Mouse (Mus musculus) MEL (cell line): ENCODE results near the gene Zfp536. TPM values are rescaled to one million over a fixed set of nuclear protein-coding genes. Genes with fewer than 3 reads are reported as not detected.

Experiments used
- DNase-seq: peaks from one replicate; pipeline ENCODE4 v3.0.0; 2011; ENCODE audit warnings: low read depth, low spot score
- H3K27ac ChIP-seq: 2 replicates; pipeline ENCODE4 v1.5.1; 2012; ENCODE audit warnings: low read depth, mild to moderate bottlenecking, control low read depth, low read length, moderate library complexity; ENCODE audit not compliant: control insufficient read depth
- H3K27me3 ChIP-seq, 2 experiments: fragments of 150-350 bp in 1 of 2; sonication (generic) in 1 of 2; 2 replicates each; pipeline ENCODE4 v1.6.1; 2012; ENCODE audit warnings: low read length in 2 of 2, mild to moderate bottlenecking in 2 of 2, improper control_type of control experiment in 1 of 2, moderate library complexity in 1 of 2; ENCODE audit not compliant: insufficient read depth in 2 of 2, control insufficient read depth in 1 of 2
- H3K36me3 ChIP-seq, 2 experiments: 2 replicates each; pipeline ENCODE4 v1.6.1; 2012 to 2014; ENCODE audit warnings: low read length in 2 of 2, improper control_type of control experiment in 1 of 2, inconsistent platforms in 1 of 2, mild to moderate bottlenecking in 1 of 2; ENCODE audit not compliant: insufficient read depth in 2 of 2, control insufficient read depth in 1 of 2
- H3K4me1 ChIP-seq, 2 experiments: fragments of 150-350 bp in 1 of 2; sonication (generic) in 1 of 2; 2 replicates each; pipeline ENCODE4 v1.6.1; 2012; ENCODE audit warnings: low read length in 2 of 2, improper control_type of control experiment in 1 of 2, mild to moderate bottlenecking in 1 of 2; ENCODE audit not compliant: insufficient read depth in 2 of 2, control insufficient read depth in 1 of 2
- H3K4me3 ChIP-seq, 2 experiments: fragments of 150-350 bp in 1 of 2; sonication (generic) in 1 of 2; 2 replicates each; pipeline ENCODE4 v1.5.1; 2012; ENCODE audit warnings: low read depth in 2 of 2, low read length in 2 of 2, mild to moderate bottlenecking in 2 of 2, moderate library complexity in 2 of 2, control low read depth in 1 of 2, improper control_type of control experiment in 1 of 2; ENCODE audit not compliant: control insufficient read depth in 1 of 2, insufficient read depth in 1 of 2
- H3K79me2 ChIP-seq: 2 replicates; pipeline ENCODE4 v1.6.1; 2012; ENCODE audit warnings: mild to moderate bottlenecking, low read length, moderate library complexity; ENCODE audit not compliant: control insufficient read depth, poor library complexity, insufficient read depth
- H3K9ac ChIP-seq: 2 replicates; pipeline ENCODE4 v1.6.1; 2012; ENCODE audit warnings: low read depth, mild to moderate bottlenecking, control low read depth, low read length, moderate library complexity; ENCODE audit not compliant: control insufficient read depth, poor library complexity, severe bottlenecking
- H3K9me3 ChIP-seq: fragments of 150-350 bp; sonication (generic); replicated peaks from 2 replicates; pipeline ENCODE4 v1.6.1; 2012; ENCODE audit warnings: mild to moderate bottlenecking, low read length, improper control_type of control experiment, moderate library complexity; ENCODE audit not compliant: insufficient read depth
- BHLHE40 ChIP-seq: IDR thresholded peaks from 2 replicates; pipeline ENCODE4 v1.6.1; 2012; ENCODE audit warnings: low read depth, mild to moderate bottlenecking, inconsistent platforms, low read length, improper control_type of control experiment, borderline replicate concordance
- CTCF ChIP-seq, 3 experiments: IDR thresholded peaks in 2 of 3; conservative IDR thresholded peaks in 1 of 3; 2 replicates each; pipeline ENCODE4 v1.5.1; 2011 to 2012; ENCODE audit warnings: low read length in 3 of 3, low read depth in 2 of 3, mild to moderate bottlenecking in 2 of 3, improper control_type of control experiment in 1 of 3, inconsistent platforms in 1 of 3, mixed read lengths in 1 of 3, moderate library complexity in 1 of 3; ENCODE audit not compliant: control insufficient read depth in 1 of 3, insufficient read depth in 1 of 3, poor library complexity in 1 of 3, severe bottlenecking in 1 of 3
- E2F4 ChIP-seq: IDR thresholded peaks from 2 replicates; pipeline ENCODE4 v1.6.1; 2011; ENCODE audit warnings: low read depth, low read length, improper control_type of control experiment, borderline replicate concordance
- EP300 ChIP-seq, 2 experiments: IDR thresholded peaks; 2 replicates each; pipeline ENCODE4 v1.6.1; 2011; ENCODE audit warnings: improper control_type of control experiment in 2 of 2, low read length in 2 of 2, low read depth in 1 of 2, mild to moderate bottlenecking in 1 of 2
- ETS1 ChIP-seq: IDR thresholded peaks from 2 replicates; pipeline ENCODE4 v1.6.1; 2012; ENCODE audit warnings: low read depth, mild to moderate bottlenecking, inconsistent platforms, low read length, improper control_type of control experiment, moderate library complexity
- GABPA ChIP-seq: IDR thresholded peaks from 2 replicates; pipeline ENCODE4 v1.6.1; 2012; ENCODE audit warnings: low read depth, mild to moderate bottlenecking, inconsistent platforms, low read length, improper control_type of control experiment, moderate library complexity
- GATA1 ChIP-seq: IDR thresholded peaks from 2 replicates; pipeline ENCODE4 v1.6.1; 2011; ENCODE audit warnings: low read depth, low read length, improper control_type of control experiment
- HCFC1 ChIP-seq: IDR thresholded peaks from 2 replicates; pipeline ENCODE4 v1.6.1; 2012; ENCODE audit warnings: low read depth, mild to moderate bottlenecking, inconsistent platforms, low read length, improper control_type of control experiment, moderate library complexity
- JUND ChIP-seq: IDR thresholded peaks from 2 replicates; pipeline ENCODE4 v1.6.1; 2011; ENCODE audit warnings: low read depth, mild to moderate bottlenecking, improper control_type of control experiment, low read length
- KAT2A ChIP-seq: conservative IDR thresholded peaks from 2 replicates; pipeline ENCODE4 v1.6.1; 2012; ENCODE audit warnings: low read depth, low read length, improper control_type of control experiment, inconsistent platforms
- MAX ChIP-seq: IDR thresholded peaks from 2 replicates; pipeline ENCODE4 v1.6.1; 2011; ENCODE audit warnings: low read length, improper control_type of control experiment
- MEF2A ChIP-seq: IDR thresholded peaks from 2 replicates; pipeline ENCODE4 v1.6.1; 2014; ENCODE audit warnings: low read depth, mild to moderate bottlenecking, inconsistent platforms, low read length, improper control_type of control experiment; ENCODE audit not compliant: poor library complexity, insufficient replicate concordance, severe bottlenecking; ENCODE audit errors: extremely low read depth
- NELFE ChIP-seq: IDR thresholded peaks from 2 replicates; pipeline ENCODE4 v1.6.1; 2011; ENCODE audit warnings: low read depth, low read length, improper control_type of control experiment
- POLR2AphosphoS2 ChIP-seq: IDR thresholded peaks from 2 replicates; pipeline ENCODE4 v1.6.1; 2011; ENCODE audit warnings: low read length, improper control_type of control experiment
- POLR2AphosphoS5 ChIP-seq: IDR thresholded peaks from 2 replicates; pipeline ENCODE4 v1.6.1; 2012; ENCODE audit warnings: low read depth, borderline replicate concordance, mild to moderate bottlenecking, inconsistent platforms, low read length, moderate library complexity, mixed read lengths
- RCOR1 ChIP-seq: IDR thresholded peaks from 2 replicates; pipeline ENCODE4 v1.6.1; 2012; ENCODE audit warnings: low read depth, mild to moderate bottlenecking, inconsistent platforms, low read length, improper control_type of control experiment
- SMC3 ChIP-seq: IDR thresholded peaks from 2 replicates; pipeline ENCODE4 v1.6.1; 2011; ENCODE audit warnings: low read depth, low read length, improper control_type of control experiment
- TBP ChIP-seq: IDR thresholded peaks from 2 replicates; pipeline ENCODE4 v1.8.0; 2011; ENCODE audit warnings: low read depth, low read length, improper control_type of control experiment
- TCF12 ChIP-seq: IDR thresholded peaks from 2 replicates; pipeline ENCODE4 v1.6.1; 2014; ENCODE audit warnings: low read depth, mild to moderate bottlenecking, inconsistent platforms, low read length, improper control_type of control experiment, moderate library complexity
- ZNF384 ChIP-seq: IDR thresholded peaks from 2 replicates; pipeline ENCODE4 v1.6.1; 2012; ENCODE audit warnings: low read depth, mild to moderate bottlenecking, inconsistent platforms, low read length, improper control_type of control experiment
- polyA plus RNA-seq, 2 experiments: library from polyadenylated mRNA; stranded (reverse) in 1 of 2; unstranded in 1 of 2; fragments of >175 nt in 1 of 2; fragments of >200 nt in 1 of 2; gene quantifications; 2 replicates each; pipeline versions ENCODE4 v1.2.1 to v1.2.4; 2012; ENCODE audit warnings: low replicate concordance in 2 of 2, low read depth in 1 of 2; ENCODE audit not compliant: insufficient read length in 2 of 2, insufficient read depth in 1 of 2, missing spikeins in 1 of 2
- total RNA-seq: library from RNA; depleted of rRNA; stranded (reverse); fragments of 300-350 nt; gene quantifications from 2 replicates; pipeline ENCODE4 v1.2.3, GENCODE M21; 2012

The Zfp536 gene
- total and polyA plus RNA-seq, 3 experiments = not detected

DNA sequence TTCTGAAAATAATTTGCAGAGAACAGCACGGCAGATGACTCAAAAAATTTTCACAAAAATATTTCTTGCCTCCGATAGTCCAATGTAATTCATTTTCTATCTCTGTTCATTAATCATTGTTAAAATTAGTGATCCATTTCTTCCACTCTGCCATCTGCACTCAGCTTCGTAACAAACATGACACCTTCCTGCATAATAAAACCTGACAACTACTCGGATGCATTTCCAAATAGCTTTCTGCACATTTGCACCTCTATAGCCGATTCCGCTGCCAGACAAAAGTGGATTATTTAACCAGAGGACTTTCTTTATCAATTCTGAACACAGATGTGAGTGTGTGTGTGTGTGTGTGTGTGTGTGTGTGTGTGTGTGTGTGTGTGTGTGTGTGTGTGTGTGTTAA is 38.9 kb downstream of the Zfp536 start:
- TF ChIP-seq EP300 (IDR thresholded peaks at IDR 0.05; ENCODE audit: low read depth in 1 of 2, low read length in 2 of 2) = no peak
- no peak for TF ChIP-seq GATA1
- TF ChIP-seq CTCF (IDR thresholded peaks at IDR 0.05 in 2 of 3, conservative IDR thresholded peaks at IDR 0.05 in 1 of 3; ENCODE audit: control insufficient read depth in 1 of 3, insufficient read depth in 1 of 3, low read depth in 2 of 3, low read length in 3 of 3, poor library complexity in 1 of 3, severe bottlenecking in 1 of 3) = no peak
- no peak for TF ChIP-seq POLR2AphosphoS2
- TF ChIP-seq SMC3 = no peak
- no peak for TF ChIP-seq E2F4
- TF ChIP-seq TBP = no peak
- no peak for TF ChIP-seq MEF2A
- TF ChIP-seq, all 39 proteins: peak for 0
- Histone ChIP-seq H3K4me3 (no peak overlapping the region), H3K9me3 (no peaks in the 10 kb centered on the region), H3K27ac (no peak overlapping the region), H3K4me1 (no peaks in the 10 kb centered on the region), H3K9ac (no peak overlapping the region), H3K27me3 (no peaks in the 10 kb centered on the region), H3K36me3 (no peaks in the 10 kb centered on the region), H3K79me2 (no peaks in the 10 kb centered on the region)
- DNase-seq = no peak

- Histone ChIP-seq H3K36me3 (no peaks in the 10 kb centered on the region), H3K4me1 (no peaks in the 10 kb centered on the region), H3K4me3 (no peak overlapping the region), H3K27ac (no peak overlapping the region), H3K79me2 (no peaks in the 10 kb centered on the region), H3K9ac (no peak overlapping the region), H3K9me3 (no peaks in the 10 kb centered on the region), H3K27me3 (no peaks in the 10 kb centered on the region)
- no peak for DNase-seq
- no peak for TF ChIP-seq NELFE
- TF ChIP-seq MEF2A = no peak
- no peak for TF ChIP-seq ETS1
- TF ChIP-seq KAT2A = no peak
- TF ChIP-seq GABPA = no peak
- TF ChIP-seq EP300 (IDR thresholded peaks at IDR 0.05; ENCODE audit: low read depth in 1 of 2, low read length in 2 of 2) = no peak
- TF ChIP-seq GATA1 = no peak
- TF ChIP-seq E2F4 = no peak
- no peak for TF ChIP-seq ZNF384
- no peak for TF ChIP-seq RCOR1
These were observed 39.4 kb downstream of the Zfp536 start for GRCm38 (mm10) chr7:37733996-37734395.

- no peaks in the 10 kb centered on the region for H3K27me3 ChIP-seq
- H3K9ac ChIP-seq = no peak overlapping the region
- H3K4me3 ChIP-seq = no peak overlapping the region
- no peak overlapping the region for H3K27ac ChIP-seq
- H3K9me3 ChIP-seq = no peaks in the 10 kb centered on the region
- no peaks in the 10 kb centered on the region for H3K79me2 ChIP-seq
- no peaks in the 10 kb centered on the region for H3K36me3 ChIP-seq
- no peak for DNase-seq
- H3K4me1 ChIP-seq = no peaks in the 10 kb centered on the region
- no peak for TF ChIP-seq GATA1
- no peak for TF ChIP-seq JUND
- no peak for TF ChIP-seq E2F4
- TF ChIP-seq CTCF (IDR thresholded peaks at IDR 0.05 in 2 of 3, conservative IDR thresholded peaks at IDR 0.05 in 1 of 3; ENCODE audit: control insufficient read depth in 1 of 3, insufficient read depth in 1 of 3, low read depth in 2 of 3, low read length in 3 of 3, poor library complexity in 1 of 3, severe bottlenecking in 1 of 3) = no peak
- TF ChIP-seq SMC3 = no peak
- TF ChIP-seq BHLHE40 = no peak
- no peak for TF ChIP-seq MAX
- TF ChIP-seq POLR2AphosphoS5 = no peak
- no peak for TF ChIP-seq TCF12
- TF ChIP-seq HCFC1 = no peak
- TF ChIP-seq ETS1 = no peak
- no peak for TF ChIP-seq KAT2A
- TF ChIP-seq EP300 (IDR thresholded peaks at IDR 0.05; ENCODE audit: low read depth in 1 of 2, low read length in 2 of 2) = no peak
These were observed 40.7 kb downstream of the Zfp536 start for GRCm38 (mm10) chr7:37732741-37733140.
